8 mouse cellular contexts compared by ENCODE assay signal in the genomic region with DNA sequence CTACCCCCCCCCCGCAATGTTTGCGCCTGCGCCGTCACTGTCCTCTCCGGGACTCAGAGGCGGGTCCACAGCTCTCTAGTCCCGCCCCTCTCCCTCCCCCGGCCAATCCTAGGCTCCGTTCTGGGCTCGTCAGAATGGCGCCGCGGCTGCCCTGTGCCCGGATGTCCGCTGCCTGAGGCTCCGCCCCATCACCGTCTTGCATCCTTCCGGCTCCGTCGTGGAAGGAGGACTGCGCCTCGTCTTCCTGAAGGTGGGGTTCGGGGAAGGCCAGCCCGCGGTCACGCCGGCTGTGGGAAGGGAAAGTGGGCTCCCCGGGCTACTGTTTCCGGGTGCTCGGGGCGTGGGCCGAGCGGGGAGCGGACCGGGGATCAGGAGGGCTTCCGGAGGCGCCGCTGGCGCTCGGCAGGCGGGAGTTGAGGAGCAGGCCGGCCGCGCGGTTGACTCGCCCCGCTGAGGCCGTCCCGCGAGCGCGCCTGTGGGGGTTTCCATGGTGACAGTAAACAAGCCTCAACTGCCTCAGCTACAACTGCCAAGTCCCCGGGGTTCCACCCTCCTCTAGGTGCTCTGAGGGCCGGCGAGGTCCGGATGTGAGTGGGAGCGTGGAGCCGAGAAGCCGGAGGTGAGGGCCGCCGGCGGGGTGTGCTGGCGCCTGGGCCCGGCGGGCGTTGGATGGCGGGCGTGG. TPM values are rescaled to one million over a fixed set of nuclear protein-coding genes. Genes with fewer than 3 reads are reported as not detected.
DNase-seq lines count a peak whose midpoint lies in the region; ATAC-seq and TF ChIP-seq lines count a peak whose summit lies in the region.

No protein-coding gene starts in this region.

- H3K9me3 ChIP-seq in hindbrain, embryonic 10.5 days, result no peaks in the 10 kb centered on the region
- H3K9me3 ChIP-seq in lung, postnatal 0 days (ENCODE audit: low read length), result no peaks in the 10 kb centered on the region

- H3K4me1 ChIP-seq in hindbrain, embryonic 10.5 days (replicated peaks), result peaks cover 28% of the 10 kb centered on the region
- H3K4me1 ChIP-seq in lung, postnatal 0 days (ENCODE audit: insufficient read depth, low read depth, low read length), result peaks cover 12% of the 10 kb centered on the region; the same call in 1 of the 2 replicates

- H3K4me3 ChIP-seq in hindbrain, embryonic 10.5 days, result peak overlapping the region; percentile 82
- H3K4me3 ChIP-seq in lung, postnatal 0 days (ENCODE audit: low read depth, low read length), result peak overlapping the region; percentile 97

- peak overlapping the region; percentile 95 for H3K27ac ChIP-seq in hindbrain, embryonic 10.5 days
- peak overlapping the region; percentile 100 for H3K27ac ChIP-seq in lung, postnatal 0 days (ENCODE audit: low read length)

- TF ChIP-seq EP300 in lung, postnatal 0 days (IDR thresholded peaks at IDR 0.05), result peak; percentile 27; the same call in 1 of the 2 replicates

- peak; percentile 95 for ATAC-seq in lung, postnatal 0 days

- no peaks in the 10 kb centered on the region for H3K27me3 ChIP-seq in hindbrain, embryonic 10.5 days (ENCODE audit: insufficient read depth, poor library complexity, severe bottlenecking)
- no peaks in the 10 kb centered on the region for H3K27me3 ChIP-seq in lung, postnatal 0 days (replicated peaks; ENCODE audit: insufficient read depth, low read length)

- H3K36me3 ChIP-seq in hindbrain, embryonic 10.5 days, result no peaks in the 10 kb centered on the region
- no peaks in the 10 kb centered on the region for H3K36me3 ChIP-seq in lung, postnatal 0 days (ENCODE audit: insufficient read depth, low read length)

- peak overlapping the region; percentile 95 for H3K4me2 ChIP-seq in lung, postnatal 0 days (replicated peaks; ENCODE audit: low read depth, low read length)

- peak; percentile 83 for DNase-seq in MEL-GATA-1-ER (ENCODE audit: extremely low read depth, low read depth)
- DNase-seq in cerebellum, adult 8-10 months, result peak; percentile 95
- peak; percentile 97 for DNase-seq in forelimb bud, embryonic 11.5 days (ENCODE audit: low read depth, low spot score)
- DNase-seq in hindbrain, embryonic 10.5 days (ENCODE audit: low spot score), result peak; percentile 98
- DNase-seq in layer of hippocampus, adult 9-11 months, result peak; percentile 98
- DNase-seq in lung, postnatal 0 days (ENCODE audit: low spot score), result peak; percentile 99
- DNase-seq in ovary, postnatal 14 days (ENCODE audit: low spot score), result peak; percentile 90
- peak; percentile 98 for DNase-seq in thymus, postnatal 14 days

- H3K9ac ChIP-seq in lung, postnatal 0 days (replicated peaks; ENCODE audit: low read depth), result peak overlapping the region; percentile 98

- WGBS in hindbrain, embryonic 10.5 days, result 0% methylated on average over 68 of the region's 68 CpGs
- 0% methylated on average over 50 of the region's 68 CpGs for WGBS in lung, postnatal 0 days

- TF ChIP-seq CTCF in lung, postnatal 0 days (IDR thresholded peaks at IDR 0.05), result peak; percentile 21; the same call in 1 of the 2 replicates

RNA-seq across cellular contexts. Expression of a gene that starts 6.6 kb away (rescaled TPM):
- polyA plus RNA-seq in hindbrain, embryonic 10.5 days (2016; fragmentation: Nextera tagmentation; extraction: Ambion mirVana), result 559 and 788 TPM in 2 replicates
- polyA plus RNA-seq in lung, postnatal 0 days (2015; fragmentation: Nextera tagmentation; extraction: Ambion mirVana), result 393 and 433 TPM in 2 replicates

RNA-seq across cellular contexts. Expression of a gene that starts 30.8 kb away (rescaled TPM):
- 2.1 and 2.6 TPM in 2 replicates for polyA plus RNA-seq in hindbrain, embryonic 10.5 days (2016; fragmentation: Nextera tagmentation; extraction: Ambion mirVana)
- polyA plus RNA-seq in lung, postnatal 0 days (2015; fragmentation: Nextera tagmentation; extraction: Ambion mirVana), result 12.4 and 19.8 TPM in 2 replicates

RNA-seq across cellular contexts. Expression of a gene that starts 44.8 kb away (rescaled TPM):
- 9.9 and 12.9 TPM in 2 replicates for polyA plus RNA-seq in hindbrain, embryonic 10.5 days (2016; fragmentation: Nextera tagmentation; extraction: Ambion mirVana)
- polyA plus RNA-seq in lung, postnatal 0 days (2015; fragmentation: Nextera tagmentation; extraction: Ambion mirVana), result 0.97 and 1.3 TPM in 2 replicates

Comparison
In these comparisons a context has a peak if more than half of its experiments do, and no peak if none do; other contexts are left out.
1. Peak in every context shown above with its lines: DNase-seq, ATAC-seq, H3K4me3 ChIP-seq and H3K27ac ChIP-seq.